Mouse (Mus musculus): ENCODE data around the gene Sun2. TPM values are rescaled to one million over a fixed set of nuclear protein-coding genes. Genes with fewer than 3 reads are reported as not detected.
A peak's percentile ranks its signal among the peaks of the same experiment; 100 is the strongest.

Sun2 gene
- polyA plus RNA-seq, 1 experiment, result 42.7 TPM

- TF ChIP-seq POLR2A (IDR thresholded peaks at IDR 0.05; ENCODE audit: borderline replicate concordance, insufficient read depth, low read length), result no peak
- no peak for TF ChIP-seq CTCF (IDR thresholded peaks at IDR 0.05; ENCODE audit: borderline replicate concordance, insufficient read depth, low read depth, low read length)
- no peak overlapping the region for H3K27ac ChIP-seq (ENCODE audit: insufficient read depth, low read length)
- peaks cover 16% of the 10 kb centered on the region for H3K4me1 ChIP-seq (ENCODE audit: control insufficient read depth, insufficient read depth, low read length)
- 23% methylated on average over 19 of the region's 19 CpGs for WGBS
- peak overlapping the region; percentile 43 for H3K4me3 ChIP-seq (replicated peaks; ENCODE audit: insufficient read depth, low read depth, low read length)
- DNase-seq, result peak in 1 of 2 experiments; percentile 28
- no peaks in the 10 kb centered on the region for H3K27me3 ChIP-seq (ENCODE audit: control insufficient read depth, insufficient read depth, low read length)
Measured at GRCm38 (mm10) chr15:79683707-79684465, 58.5 kb downstream of the Sun2 start.

GRCm38 (mm10) chr15:79683146-79683545 lies 59.2 kb downstream of the Sun2 start:
- 62% methylated on average over 6 of the region's 6 CpGs for WGBS
- Histone ChIP-seq H3K4me3 (replicated peaks; ENCODE audit: insufficient read depth, low read depth, low read length) (no peak overlapping the region), H3K27me3 (ENCODE audit: control insufficient read depth, insufficient read depth, low read length) (no peaks in the 10 kb centered on the region), H3K4me1 (ENCODE audit: control insufficient read depth, insufficient read depth, low read length) (peaks cover 13% of the 10 kb centered on the region), H3K27ac (ENCODE audit: insufficient read depth, low read length) (no peak overlapping the region)
- DNase-seq, result no peak
- TF ChIP-seq CTCF (IDR thresholded peaks at IDR 0.05; ENCODE audit: borderline replicate concordance, insufficient read depth, low read depth, low read length) (no peak), POLR2A (IDR thresholded peaks at IDR 0.05; ENCODE audit: borderline replicate concordance, insufficient read depth, low read length) (no peak)

- no peak overlapping the region for H3K27ac ChIP-seq (ENCODE audit: insufficient read depth, low read length)
- DNase-seq, result no peak
- no peak overlapping the region for H3K4me3 ChIP-seq (replicated peaks; ENCODE audit: insufficient read depth, low read depth, low read length)
- TF ChIP-seq CTCF (IDR thresholded peaks at IDR 0.05; ENCODE audit: borderline replicate concordance, insufficient read depth, low read depth, low read length), result no peak
- no peaks in the 10 kb centered on the region for H3K27me3 ChIP-seq (ENCODE audit: control insufficient read depth, insufficient read depth, low read length)
- WGBS, result 73% methylated on average over 4 of the region's 4 CpGs
- H3K4me1 ChIP-seq (ENCODE audit: control insufficient read depth, insufficient read depth, low read length), result peaks cover 13% of the 10 kb centered on the region
Measured at GRCm38 (mm10) chr15:79681973-79682372, 60.4 kb downstream of the Sun2 start.

GRCm38 (mm10) chr15:79677936-79678335 lies 64.4 kb downstream of the Sun2 start:
- WGBS, result 87% methylated on average over 2 of the region's 2 CpGs
- Histone ChIP-seq H3K4me3 (replicated peaks; ENCODE audit: insufficient read depth, low read depth, low read length) (no peak overlapping the region), H3K27me3 (ENCODE audit: control insufficient read depth, insufficient read depth, low read length) (no peaks in the 10 kb centered on the region), H3K27ac (ENCODE audit: insufficient read depth, low read length) (no peak overlapping the region), H3K4me1 (ENCODE audit: control insufficient read depth, insufficient read depth, low read length) (peaks cover 10% of the 10 kb centered on the region)
- DNase-seq, result no peak
- TF ChIP-seq POLR2A (IDR thresholded peaks at IDR 0.05; ENCODE audit: borderline replicate concordance, insufficient read depth, low read length), result no peak
- TF ChIP-seq CTCF (IDR thresholded peaks at IDR 0.05; ENCODE audit: borderline replicate concordance, insufficient read depth, low read depth, low read length), result no peak

Other genes with a start within 250 kb of the Sun2 start
- 0.82 and 1.5 TPM in 2 replicates for gene Kcnj4, start 237.3 kb downstream of the Sun2 start, polyA plus RNA-seq (2012; rRNA removed)
- 1.7 and 2.5 TPM in 2 replicates for gene Kdelr3, start 226.1 kb downstream of the Sun2 start, polyA plus RNA-seq (2012; rRNA removed)
- gene Ddx17, start 195.8 kb downstream of the Sun2 start, polyA plus RNA-seq (2012; rRNA removed), result 414 and 429 TPM in 2 replicates
- 1.2 and 1.4 TPM in 2 replicates for gene Dmc1, start 137.4 kb downstream of the Sun2 start, polyA plus RNA-seq (2012; rRNA removed)
- 8.5 and 9.5 TPM in 2 replicates for gene Fam227a, start 83.6 kb downstream of the Sun2 start, polyA plus RNA-seq (2012; rRNA removed)
- 30.3 and 32.3 TPM in 2 replicates for gene Cby1, start 83.3 kb downstream of the Sun2 start, polyA plus RNA-seq (2012; rRNA removed)
- gene Tomm22, start 71.7 kb downstream of the Sun2 start, polyA plus RNA-seq (2012; rRNA removed), result 99.9 and 106 TPM in 2 replicates
- gene Josd1, start 54.6 kb downstream of the Sun2 start, polyA plus RNA-seq (2012; rRNA removed), result 43.8 and 45.0 TPM in 2 replicates
- gene Gtpbp1, start 51.7 kb downstream of the Sun2 start, polyA plus RNA-seq (2012; rRNA removed), result 52.5 and 59.5 TPM in 2 replicates
- gene Dnal4, start 35.3 kb upstream of the Sun2 start, polyA plus RNA-seq (2012; rRNA removed), result 55.1 and 56.7 TPM in 2 replicates
- gene Nptxr, start 62.2 kb upstream of the Sun2 start, polyA plus RNA-seq (2012; rRNA removed), result 88.0 and 100 TPM in 2 replicates
- 1.7 and 4.1 TPM in 2 replicates for gene Npcd, start 91.7 kb upstream of the Sun2 start, polyA plus RNA-seq (2012; rRNA removed)
- gene Cbx6, start 92.2 kb upstream of the Sun2 start, polyA plus RNA-seq (2012; rRNA removed), result 183 TPM in 2 replicates
- 3.3 and 3.6 TPM in 2 replicates for gene Apobec3, start 149.1 kb upstream of the Sun2 start, polyA plus RNA-seq (2012; rRNA removed)
- 89.6 and 96.3 TPM in 2 replicates for gene Cbx7, start 228.6 kb upstream of the Sun2 start, polyA plus RNA-seq (2012; rRNA removed)